Mouse (Mus musculus) thymus, postnatal 25 days (tissue): ENCODE data around the gene Polrmt.
A peak's percentile ranks its signal among the peaks of the same experiment; 100 is the strongest.

Source experiments
- DNase-seq: peaks from one replicate; pipeline ENCODE4 v3.0.0; 2022

Polrmt gene

GRCm38 (mm10) chr10:79738259-79738658 is 8.1 kb downstream of the Polrmt start:
- peak; percentile 21 for DNase-seq

- DNase-seq: no peak
Observed at GRCm38 (mm10) chr10:79736706-79737105, 9.7 kb downstream of the Polrmt start.

- no peak for DNase-seq
Observed at GRCm38 (mm10) chr10:79735361-79735760, 11.0 kb downstream of the Polrmt start.

- no peak for DNase-seq
Observed at GRCm38 (mm10) chr10:79733847-79734246, 12.5 kb downstream of the Polrmt start.

- peak; percentile 58 for DNase-seq
Observed at GRCm38 (mm10) chr10:79732500-79732899, 13.9 kb downstream of the Polrmt start.

GRCm38 (mm10) chr10:79729357-79729965 is 16.9 kb downstream of the Polrmt start:
- DNase-seq: no peak

GRCm38 (mm10) chr10:79728323-79729249 is 17.8 kb downstream of the Polrmt start:
- DNase-seq: no peak

- DNase-seq: peak; percentile 62
Observed at GRCm38 (mm10) chr10:79726090-79726489, 20.3 kb downstream of the Polrmt start.

- DNase-seq: no peak
Observed at GRCm38 (mm10) chr10:79723692-79724091, 22.7 kb downstream of the Polrmt start.

GRCm38 (mm10) chr10:79723047-79723446 is 23.3 kb downstream of the Polrmt start:
- DNase-seq: no peak

GRCm38 (mm10) chr10:79721089-79721488 is 25.3 kb downstream of the Polrmt start:
- DNase-seq: no peak

- peak; percentile 58 for DNase-seq
Observed at GRCm38 (mm10) chr10:79717640-79718357, 28.6 kb downstream of the Polrmt start.

- no peak for DNase-seq
Observed at GRCm38 (mm10) chr10:79716988-79717355, 29.4 kb downstream of the Polrmt start.

- DNase-seq: no peak
Observed at GRCm38 (mm10) chr10:79716254-79716987, 30.0 kb downstream of the Polrmt start, which contains the start of gene Hcn2. Hcn2 (plus strand) TSS chr10:79716634.

GRCm38 (mm10) chr10:79714996-79715395 is 31.4 kb downstream of the Polrmt start:
- DNase-seq: no peak

GRCm38 (mm10) chr10:79713163-79713562 is 33.2 kb downstream of the Polrmt start:
- no peak for DNase-seq

- peak; percentile 71 for DNase-seq
Observed at GRCm38 (mm10) chr10:79712499-79713126, 33.8 kb downstream of the Polrmt start.

- DNase-seq: peak; percentile 35
Observed at GRCm38 (mm10) chr10:79712029-79712428, 34.4 kb downstream of the Polrmt start.

- no peak for DNase-seq
Observed at GRCm38 (mm10) chr10:79709307-79709706, 37.1 kb downstream of the Polrmt start.

- no peak for DNase-seq
Observed at GRCm38 (mm10) chr10:79708668-79709067, 37.7 kb downstream of the Polrmt start.

- DNase-seq: no peak
Observed at GRCm38 (mm10) chr10:79707759-79708158, 38.6 kb downstream of the Polrmt start.

- DNase-seq: no peak
Observed at GRCm38 (mm10) chr10:79707162-79707561, 39.2 kb downstream of the Polrmt start.
